Mouse (Mus musculus) ZHBTc4 (cell line): Measurements from ENCODE around the gene St14.

Source experiments
- DNase-seq: peaks from one replicate; pipeline ENCODE4 v3.0.0-alpha.2; 2011; ENCODE audit warnings: low read depth, low spot score

Gene St14

DNA sequence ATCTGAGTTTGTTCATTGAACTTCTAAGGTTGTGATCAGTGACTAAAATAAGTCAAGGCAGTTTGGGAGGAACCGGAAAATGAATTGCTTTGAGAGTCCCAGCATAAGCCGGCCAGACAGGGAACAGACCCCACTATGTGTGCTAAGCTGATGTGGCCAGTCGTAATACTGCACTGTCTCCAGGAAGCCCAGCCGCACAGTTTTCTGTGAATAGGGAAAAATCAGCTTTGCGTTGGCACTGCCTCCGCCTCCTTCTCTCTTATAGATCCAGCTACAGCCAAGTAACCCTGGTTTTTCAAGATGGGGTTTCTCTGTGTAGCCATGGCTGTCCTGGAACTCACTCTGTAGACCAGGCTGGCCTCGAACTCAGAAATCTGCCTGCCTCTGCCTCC is 44.9 kb downstream of the St14 start:
- DNase-seq, result no peak

GRCm38 (mm10) chr9:31086085-31086753 is 45.4 kb downstream of the St14 start:
- DNase-seq, result peak; percentile 84

GRCm38 (mm10) chr9:31085556-31085955 is 46.1 kb downstream of the St14 start:
- DNase-seq, result no peak

- DNase-seq, result no peak
Observed at GRCm38 (mm10) chr9:31082771-31083170, 48.9 kb downstream of the St14 start.

DNA sequence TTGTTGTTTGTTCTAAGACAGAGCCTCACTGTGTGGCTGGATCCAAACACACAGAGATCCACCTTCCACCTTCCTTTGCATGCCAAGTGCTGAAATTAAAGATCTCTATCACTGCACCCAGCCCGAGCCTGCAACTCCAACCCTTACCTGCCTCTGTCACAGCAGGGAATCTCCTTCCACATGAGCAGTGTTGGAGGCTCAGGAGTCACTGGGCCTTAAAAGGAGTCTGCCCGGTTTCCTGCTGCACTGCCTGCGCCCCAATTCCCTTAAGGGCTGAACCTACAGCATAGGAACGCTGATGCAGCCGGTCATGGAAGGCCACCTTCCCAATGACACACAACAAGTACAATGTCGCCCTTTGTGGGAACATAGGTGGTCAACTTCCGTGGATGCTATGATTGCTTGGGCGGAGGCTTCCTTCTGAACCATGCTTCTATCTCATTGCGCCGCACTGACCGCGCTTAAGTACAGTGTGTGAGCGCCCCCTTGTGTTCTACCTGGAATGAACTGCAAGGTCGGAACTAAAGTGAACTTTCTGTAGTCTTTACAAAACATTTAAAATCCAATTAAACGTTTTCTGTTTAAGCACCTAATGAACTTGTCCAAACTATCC is 49.5 kb downstream of the St14 start:
- DNase-seq, result peak; percentile 91

- no peak for DNase-seq
Observed at GRCm38 (mm10) chr9:31080726-31081125, 50.9 kb downstream of the St14 start.

- DNase-seq, result no peak
Observed at GRCm38 (mm10) chr9:31074836-31075235, 56.8 kb downstream of the St14 start.

DNA sequence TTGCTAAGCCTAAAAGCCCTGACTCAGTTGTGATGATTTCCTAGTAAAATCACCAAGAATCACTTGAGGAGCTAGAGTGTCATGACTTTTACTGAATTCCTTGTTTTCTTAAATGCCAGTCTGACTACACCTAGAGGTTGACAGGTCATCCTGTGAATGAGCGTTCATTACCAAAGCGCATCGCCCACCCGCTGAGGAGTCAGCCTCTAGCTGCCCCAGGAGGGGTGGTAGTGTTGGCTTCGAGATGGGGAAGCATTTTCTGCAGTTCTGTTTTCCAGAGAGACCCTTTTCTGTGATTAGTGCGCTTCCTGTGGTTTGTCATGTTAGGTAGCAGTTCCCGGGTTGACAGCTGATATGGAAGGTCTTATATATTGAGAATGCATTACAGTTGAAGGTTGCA is 57.9 kb downstream of the St14 start:
- DNase-seq, result peak; percentile 51

DNA sequence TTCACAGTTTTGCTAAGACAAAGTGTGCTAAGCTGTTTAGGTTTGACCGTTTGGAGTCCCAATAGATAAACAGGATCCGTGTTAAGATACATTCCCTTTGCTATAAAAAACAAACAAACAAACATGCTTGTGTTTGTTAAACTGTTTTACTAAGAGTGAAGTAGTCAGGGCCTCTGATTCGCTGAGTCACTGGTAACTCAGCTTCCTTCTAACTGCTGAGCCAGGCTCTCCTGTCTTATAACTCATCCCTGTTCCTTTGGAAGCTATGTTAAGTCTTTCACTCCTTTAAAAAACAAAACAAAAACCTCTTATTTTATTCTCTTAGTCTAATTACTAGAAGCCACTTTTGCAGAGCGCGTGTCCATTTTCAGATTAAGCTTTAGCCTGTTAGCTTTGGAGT is 59.4 kb downstream of the St14 start:
- DNase-seq, result no peak

- no peak for DNase-seq
Observed at GRCm38 (mm10) chr9:31070706-31071105, 60.9 kb downstream of the St14 start.

DNA sequence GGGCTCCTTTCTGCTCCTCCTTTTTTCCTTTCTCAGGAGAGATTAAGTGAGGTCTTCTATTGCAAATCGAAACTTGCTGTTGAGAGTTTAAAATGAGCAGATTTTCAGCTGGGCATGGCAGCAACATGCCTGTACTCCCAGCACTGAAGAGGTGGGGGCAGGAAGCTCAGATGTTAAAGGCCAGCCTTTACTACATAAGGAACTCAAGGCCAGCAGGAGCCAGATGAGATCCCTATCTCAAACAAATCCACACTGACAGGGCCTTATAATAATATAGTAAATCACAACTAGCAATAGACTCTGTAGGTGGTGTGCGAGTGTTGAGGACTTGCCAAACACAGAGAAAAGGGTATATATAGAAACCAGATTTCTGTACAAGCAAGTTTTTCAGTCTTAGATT is 72.9 kb downstream of the St14 start:
- DNase-seq, result no peak

- peak; percentile 86 for DNase-seq
Observed at GRCm38 (mm10) chr9:31051509-31051908, 80.1 kb downstream of the St14 start.

GRCm38 (mm10) chr9:31050208-31050607 is 81.4 kb downstream of the St14 start:
- DNase-seq, result no peak
